Mouse (Mus musculus) C2C12 (cell line): ENCODE measurements around the gene Fcgbp. TPM values are rescaled to one million over a fixed set of nuclear protein-coding genes. Genes with fewer than 3 reads are reported as not detected.

Experiments used
- H3K27me3 ChIP-seq: one replicate; pipeline ENCODE4 v1.6.1; 2011; ENCODE audit not compliant: control insufficient read depth, insufficient read depth, insufficient read length
- H3K36me3 ChIP-seq: one replicate; pipeline ENCODE4 v1.6.1; 2011; ENCODE audit not compliant: control insufficient read depth, insufficient read depth
- H3K4me3 ChIP-seq: one replicate; pipeline ENCODE4 v1.5.1; 2011; ENCODE audit warnings: mild to moderate bottlenecking, control low read depth; ENCODE audit not compliant: poor library complexity, insufficient read depth, severe bottlenecking
- H3K79me2 ChIP-seq: one replicate; pipeline ENCODE4 v1.6.1; 2011; ENCODE audit not compliant: control insufficient read depth, insufficient read depth
- H3K79me3 ChIP-seq: one replicate; pipeline ENCODE4 v1.6.1; 2011; ENCODE audit warnings: low read depth, control low read depth
- H3ac ChIP-seq: one replicate; pipeline ENCODE3; 2011; ENCODE audit warnings: low read depth; ENCODE audit not compliant: control insufficient read depth, insufficient read length
- CEBPB ChIP-seq: IDR thresholded peaks from one replicate; pipeline ENCODE4 v1.6.1; 2011; ENCODE audit warnings: low read depth, mild to moderate bottlenecking, control low read depth, moderate library complexity
- CTCF ChIP-seq: IDR thresholded peaks from one replicate; pipeline ENCODE4 v1.5.1; 2011; ENCODE audit not compliant: control insufficient read depth, insufficient read depth, insufficient read length
- FOSL1 ChIP-seq: IDR thresholded peaks from one replicate; pipeline ENCODE4 v1.8.0; 2011; ENCODE audit warnings: mild to moderate bottlenecking, low read length; ENCODE audit not compliant: poor library complexity, insufficient read depth, severe bottlenecking
- MAX ChIP-seq: IDR thresholded peaks from one replicate; pipeline ENCODE4 v1.6.1; 2011; ENCODE audit warnings: mild to moderate bottlenecking, control low read depth
- MYOD1 ChIP-seq: IDR thresholded peaks from one replicate; pipeline ENCODE4 v1.6.1; 2011; ENCODE audit warnings: low read depth; ENCODE audit not compliant: control insufficient read depth, insufficient read length
- MYOG ChIP-seq: IDR thresholded peaks from one replicate; pipeline ENCODE4 v1.6.1; 2011; ENCODE audit not compliant: control insufficient read depth, insufficient read length; ENCODE audit errors: extremely low read depth
- USF1 ChIP-seq: IDR thresholded peaks from one replicate; pipeline ENCODE4 v1.6.1; 2011; ENCODE audit warnings: low read depth, mild to moderate bottlenecking, control low read depth, moderate library complexity
- long read RNA-seq, 2 experiments: library from polyadenylated mRNA; unstranded; transcript quantifications; one replicate each; pipeline ENCODE4 v2.0.0; 2019 to 2020
- polyA plus RNA-seq: library from polyadenylated mRNA; unstranded; fragments of >200 nt; fragmentation: generic; extraction: Trizol; gene quantifications from one replicate; pipeline ENCODE4 v1.2.1, GENCODE M21; 2012; ENCODE audit warnings: missing spikeins

The Fcgbp gene
- not detected for polyA plus RNA-seq
- long read RNA-seq, experiment 1, result 0 reads
- long read RNA-seq, experiment 2, result 0 reads

- no peak for TF ChIP-seq CTCF
- no peak for TF ChIP-seq CEBPB
- no peak for TF ChIP-seq USF1
- no peak for TF ChIP-seq FOSL1
- no peak for TF ChIP-seq MAX
- no peak for TF ChIP-seq MYOD1
- no peak for TF ChIP-seq MYOG
- H3K36me3 ChIP-seq, result no peaks in the 10 kb centered on the region
- H3K79me2 ChIP-seq, result no peaks in the 10 kb centered on the region
Measured at GRCm38 (mm10) chr7:28070531-28071298, at the start of gene Fcgbp. Fcgbp (plus strand) TSS chr7:28071236.

GRCm38 (mm10) chr7:28044524-28044923 lies 26.5 kb upstream of the Fcgbp start:
- peaks cover 21% of the 10 kb centered on the region for H3K79me3 ChIP-seq
- peaks cover 72% of the 10 kb centered on the region for H3K36me3 ChIP-seq
- TF ChIP-seq CEBPB (no peak), CTCF (no peak), FOSL1 (no peak), MYOD1 (no peak), MYOG (no peak), USF1 (no peak), MAX (no peak)
- no peak overlapping the region for H3ac ChIP-seq
- H3K27me3 ChIP-seq, result no peaks in the 10 kb centered on the region
- H3K4me3 ChIP-seq, result no peak overlapping the region
- peaks cover 31% of the 10 kb centered on the region for H3K79me2 ChIP-seq

More at GRCm38 (mm10) chr7:28070531-28071298, at the start of gene Fcgbp:
- Histone ChIP-seq H3ac (no peak within 1 kb of the TSS), H3K27me3 (peaks cover 41% of the 10 kb centered on the region), H3K4me3 (no peak within 1 kb of the TSS), H3K79me3 (no peaks in the 10 kb centered on the region)

GRCm38 (mm10) chr7:28049476-28050409 lies 21.3 kb upstream of the Fcgbp start, which contains the start of gene Psmc4:
Psmc4 (minus strand) TSS chr7:28050101.
- H3K4me3 ChIP-seq, result peak within 1 kb of the TSS; percentile 98
- TF ChIP-seq FOSL1 (no peak), MAX (no peak), CTCF (peak; percentile 82)
- H3K79me3 ChIP-seq, result peaks cover 24% of the 10 kb centered on the region
- peaks cover 7% of the 10 kb centered on the region for H3K27me3 ChIP-seq
- peaks cover 34% of the 10 kb centered on the region for H3K79me2 ChIP-seq
- H3K36me3 ChIP-seq, result peaks cover 38% of the 10 kb centered on the region
- H3ac ChIP-seq, result peak within 1 kb of the TSS; percentile 83

GRCm38 (mm10) chr7:28050584-28050983 lies 20.5 kb upstream of the Fcgbp start:
- Histone ChIP-seq H3K79me3 (peaks cover 22% of the 10 kb centered on the region), H3K79me2 (peaks cover 34% of the 10 kb centered on the region), H3ac (no peak overlapping the region), H3K4me3 (no peak overlapping the region), H3K27me3 (peaks cover 14% of the 10 kb centered on the region), H3K36me3 (peaks cover 31% of the 10 kb centered on the region)
- TF ChIP-seq MAX (no peak), FOSL1 (no peak), MYOD1 (no peak)

- Histone ChIP-seq H3ac (no peak overlapping the region), H3K27me3 (peaks cover 21% of the 10 kb centered on the region), H3K79me2 (peaks cover 16% of the 10 kb centered on the region), H3K79me3 (peaks cover 14% of the 10 kb centered on the region), H3K36me3 (peaks cover 5% of the 10 kb centered on the region), H3K4me3 (no peak overlapping the region)
- TF ChIP-seq MYOD1, result no peak
- TF ChIP-seq MYOG, result no peak
- TF ChIP-seq FOSL1, result no peak
- TF ChIP-seq MAX, result no peak
- TF ChIP-seq CEBPB, result no peak
- TF ChIP-seq CTCF, result no peak
- TF ChIP-seq USF1, result no peak
Measured at GRCm38 (mm10) chr7:28053046-28053930, 17.7 kb upstream of the Fcgbp start.
